ENCODE assay signal across 33 mouse cellular contexts in genomic region chr10:96765626-96766025, GRCm38 (mm10).
"Had no signal": no experiment of that assay in that cellular context is flagged by ENCODE, and none has a peak within 500 bp of the region (broad histone marks: within the 10 kb centered on the region; RNA-seq: fewer than 3 reads in every experiment).

No protein-coding gene starts in this region.

- H3K27me3 ChIP-seq: heart, embryonic 12.5 days; heart, embryonic 13.5 days; heart, embryonic 15.5 days; hindbrain, embryonic 12.5 days; hindbrain, embryonic 13.5 days; hindbrain, embryonic 15.5 days; intestine, embryonic 15.5 days; kidney, embryonic 15.5 days had no signal

- DNase-seq: heart, postnatal 10 days; heart, postnatal 14 days; heart, postnatal 36 days; heart, postnatal 4 days; kidney, adult 11 months; kidney, adult 18-20 months; kidney, adult 2 months; kidney, adult 8-10 months; kidney, adult 9 months; kidney, postnatal 10 days; kidney, postnatal 14 days; kidney, postnatal 25 days; kidney, postnatal 36 days; kidney, postnatal 4 days; layer of hippocampus, adult 9-11 months; layer of hippocampus, postnatal 36 days had no signal

- H3K4me3 ChIP-seq: heart, embryonic 12.5 days; heart, embryonic 13.5 days; heart, embryonic 15.5 days; hindbrain, embryonic 10.5 days; hindbrain, embryonic 12.5 days; hindbrain, embryonic 13.5 days; hindbrain, embryonic 15.5 days; intestine, embryonic 15.5 days; kidney, embryonic 15.5 days; layer of hippocampus, adult 2 months; left cerebral cortex, adult 2 months had no signal

- H3K9ac ChIP-seq: heart, embryonic 12.5 days; heart, embryonic 13.5 days; heart, embryonic 15.5 days; hindbrain, embryonic 12.5 days; hindbrain, embryonic 13.5 days; hindbrain, embryonic 14.5 days; hindbrain, embryonic 15.5 days; intestine, embryonic 15.5 days; kidney, embryonic 15.5 days had no signal

- ATAC-seq: hindbrain, embryonic 16.5 days; inflammation-experienced regulatory T-cells, adult 6 months; intestine, embryonic 15.5 days; intestine, embryonic 16.5 days; intestine, postnatal 0 days had no signal

- H3K9me3 ChIP-seq: heart, embryonic 12.5 days; heart, embryonic 13.5 days; heart, embryonic 15.5 days; hindbrain, embryonic 10.5 days; hindbrain, embryonic 12.5 days; hindbrain, embryonic 13.5 days; hindbrain, embryonic 15.5 days; intestine, embryonic 15.5 days; kidney, embryonic 15.5 days had no signal

- H3K4me1 ChIP-seq: heart, embryonic 12.5 days; heart, embryonic 15.5 days; hindbrain, embryonic 10.5 days; hindbrain, embryonic 12.5 days; hindbrain, embryonic 13.5 days; hindbrain, embryonic 15.5 days; intestine, embryonic 15.5 days; kidney, embryonic 15.5 days had no signal

- H3K4me2 ChIP-seq: heart, embryonic 12.5 days; heart, embryonic 13.5 days; heart, embryonic 15.5 days; hindbrain, embryonic 12.5 days; hindbrain, embryonic 13.5 days; hindbrain, embryonic 14.5 days; hindbrain, embryonic 15.5 days; intestine, embryonic 15.5 days; kidney, embryonic 15.5 days had no signal

- H3K36me3 ChIP-seq: heart, embryonic 12.5 days; heart, embryonic 13.5 days; heart, embryonic 15.5 days; hindbrain, embryonic 10.5 days; hindbrain, embryonic 12.5 days; hindbrain, embryonic 13.5 days; hindbrain, embryonic 15.5 days; intestine, embryonic 15.5 days; kidney, embryonic 15.5 days had no signal

- H3K27ac ChIP-seq: heart, embryonic 15.5 days; hindbrain, embryonic 10.5 days; hindbrain, embryonic 12.5 days; hindbrain, embryonic 13.5 days; hindbrain, embryonic 14.5 days; hindbrain, embryonic 15.5 days; intestine, embryonic 15.5 days; kidney, embryonic 15.5 days; kidney, postnatal 0 days; layer of hippocampus, adult 2 months; left cerebral cortex, adult 2 months had no signal
